Mouse (Mus musculus): Measurements from ENCODE around the gene Trim46.

- TF ChIP-seq POLR2A (IDR thresholded peaks at IDR 0.05; ENCODE audit: control insufficient read depth, extremely low read depth, insufficient read depth, low read length, poor library complexity) (no peak), CTCF (IDR thresholded peaks at IDR 0.05; ENCODE audit: borderline replicate concordance, control insufficient read depth, extremely low read depth, insufficient read depth, low read length, poor library complexity) (no peak)
Measured at GRCm38 (mm10) chr3:89225918-89226317, 20.2 kb downstream of the Trim46 start.
